Mouse (Mus musculus): ENCODE results near the gene Slc44a5.
"Not testable (repeated sequence)": the region's sequence is repeated elsewhere in the genome, so short reads cannot be mapped to it uniquely, and the experiment has no call there.

Slc44a5 gene

GRCm38 (mm10) chr3:154215779-154216178, 242.5 kb downstream of the Slc44a5 start:
- no peak for DNase-seq (ENCODE audit: low spot score in 2 of 2)

GRCm38 (mm10) chr3:154222141-154222591, 248.9 kb downstream of the Slc44a5 start:
- no peak for DNase-seq (ENCODE audit: low spot score in 2 of 2)

- no peak for DNase-seq (ENCODE audit: low spot score in 2 of 2)
Measured at GRCm38 (mm10) chr3:154222688-154223087, 249.5 kb downstream of the Slc44a5 start.

- peak in 1 of 2 experiments; percentile 24 for DNase-seq (ENCODE audit: low spot score in 2 of 2)
Measured at GRCm38 (mm10) chr3:154226100-154226752, 253.0 kb downstream of the Slc44a5 start.

- DNase-seq (ENCODE audit: low spot score in 2 of 2), result no peak
Measured at GRCm38 (mm10) chr3:154244932-154245331, 271.7 kb downstream of the Slc44a5 start.

- DNase-seq (ENCODE audit: low spot score in 2 of 2), result no peak
Measured at GRCm38 (mm10) chr3:154251486-154251885, 278.2 kb downstream of the Slc44a5 start.

- no peak for DNase-seq (ENCODE audit: low spot score in 2 of 2)
Measured at GRCm38 (mm10) chr3:154252219-154252618, 279.0 kb downstream of the Slc44a5 start.

GRCm38 (mm10) chr3:154254187-154254586, 281.0 kb downstream of the Slc44a5 start:
- not testable (repeated sequence) for DNase-seq (ENCODE audit: low spot score in 2 of 2)

GRCm38 (mm10) chr3:154257312-154257711, 284.1 kb downstream of the Slc44a5 start:
- DNase-seq (ENCODE audit: low spot score in 2 of 2), result no peak

GRCm38 (mm10) chr3:154268313-154268712, 295.1 kb downstream of the Slc44a5 start:
- DNase-seq (ENCODE audit: low spot score in 2 of 2), result no peak

GRCm38 (mm10) chr3:154269757-154270366, 296.6 kb downstream of the Slc44a5 start:
- peak; percentile 43 to 80 for DNase-seq (ENCODE audit: low spot score in 2 of 2)

GRCm38 (mm10) chr3:154274681-154275080, 301.4 kb downstream of the Slc44a5 start:
- DNase-seq (ENCODE audit: low spot score in 2 of 2), result no peak

GRCm38 (mm10) chr3:154284260-154284659, 311.0 kb downstream of the Slc44a5 start:
- no peak for DNase-seq (ENCODE audit: low spot score in 2 of 2)

- DNase-seq (ENCODE audit: low spot score in 2 of 2), result no peak
Measured at GRCm38 (mm10) chr3:154285351-154285750, 312.1 kb downstream of the Slc44a5 start.

- DNase-seq (ENCODE audit: low spot score in 2 of 2), result no peak
Measured at GRCm38 (mm10) chr3:154287217-154287616, 314.0 kb downstream of the Slc44a5 start.

- no peak for DNase-seq (ENCODE audit: low spot score in 2 of 2)
Measured at GRCm38 (mm10) chr3:154288429-154289069, 315.3 kb downstream of the Slc44a5 start.

GRCm38 (mm10) chr3:154290351-154290750, 317.1 kb downstream of the Slc44a5 start:
- DNase-seq (ENCODE audit: low spot score in 2 of 2), result no peak

- no peak for DNase-seq (ENCODE audit: low spot score in 2 of 2)
Measured at GRCm38 (mm10) chr3:154292126-154292525, 318.9 kb downstream of the Slc44a5 start.

- no peak for DNase-seq (ENCODE audit: low spot score in 2 of 2)
Measured at GRCm38 (mm10) chr3:154293839-154294490, 320.7 kb downstream of the Slc44a5 start.

GRCm38 (mm10) chr3:154294924-154295834, 321.9 kb downstream of the Slc44a5 start:
- DNase-seq (ENCODE audit: low spot score in 2 of 2), result no peak

GRCm38 (mm10) chr3:154297499-154297898, 324.3 kb downstream of the Slc44a5 start:
- no peak for DNase-seq (ENCODE audit: low spot score in 2 of 2)

All from urinary bladder, postnatal 4 days (tissue).